Mouse (Mus musculus) kidney, adult 8-10 months (tissue): ENCODE results near the gene Tm6sf2.
A peak's percentile ranks its signal among the peaks of the same experiment; 100 is the strongest.
"Not testable (repeated sequence)": the region's sequence is repeated elsewhere in the genome, so short reads cannot be mapped to it uniquely, and the experiment has no call there.

Source experiments
- DNase-seq, 2 experiments: peaks; one replicate each; pipeline ENCODE4 v3.0.0; 2022

Tm6sf2 gene

GRCm38 (mm10) chr8:70072441-70073069 lies at the start of gene Tm6sf2:
Gene Tm6sf2 (plus strand): TSS chr8:70072924.
- DNase-seq: peak; percentile 64 to 72

GRCm38 (mm10) chr8:70023596-70023995 lies 49.1 kb upstream of the Tm6sf2 start:
- no peak for DNase-seq

- peak; percentile 82 to 83 for DNase-seq
Observed at GRCm38 (mm10) chr8:70026151-70026550, 46.6 kb upstream of the Tm6sf2 start.

- DNase-seq: no peak
Observed at GRCm38 (mm10) chr8:70030255-70030654, 42.5 kb upstream of the Tm6sf2 start.

- DNase-seq: no peak
Observed at GRCm38 (mm10) chr8:70037994-70038393, 34.7 kb upstream of the Tm6sf2 start.

GRCm38 (mm10) chr8:70041885-70042546 lies 30.7 kb upstream of the Tm6sf2 start:
- DNase-seq: peak; percentile 34 to 41

GRCm38 (mm10) chr8:70042583-70043455 lies 29.9 kb upstream of the Tm6sf2 start, which contains the start of the genes Mau2 and Sugp1:
Gene Mau2 (minus strand): TSS chr8:70042734.
Gene Sugp1 (plus strand): TSS chr8:70042813.
- DNase-seq: peak; percentile 94 to 97

- DNase-seq: peak in 1 of 2 experiments; percentile 39
Observed at GRCm38 (mm10) chr8:70043996-70044395, 28.7 kb upstream of the Tm6sf2 start.

GRCm38 (mm10) chr8:70049662-70050061 lies 23.1 kb upstream of the Tm6sf2 start:
- no peak for DNase-seq

GRCm38 (mm10) chr8:70050434-70050833 lies 22.3 kb upstream of the Tm6sf2 start:
- not testable (repeated sequence) for DNase-seq

GRCm38 (mm10) chr8:70057721-70058120 lies 15.0 kb upstream of the Tm6sf2 start:
- DNase-seq: no peak

GRCm38 (mm10) chr8:70071836-70072440 lies 786 bp upstream of the Tm6sf2 start:
- peak; percentile 10 to 39 for DNase-seq

- no peak for DNase-seq
Observed at GRCm38 (mm10) chr8:70073120-70073519, 396 bp downstream of the Tm6sf2 start.

GRCm38 (mm10) chr8:70073682-70074081 lies 958 bp downstream of the Tm6sf2 start:
- no peak for DNase-seq

GRCm38 (mm10) chr8:70081976-70082375 lies 9.3 kb downstream of the Tm6sf2 start:
- no peak for DNase-seq

- DNase-seq: peak; percentile 35 to 46
Observed at GRCm38 (mm10) chr8:70083285-70083684, 10.6 kb downstream of the Tm6sf2 start, which contains the start of gene Hapln4. Gene Hapln4 (plus strand): TSS chr8:70083457.

GRCm38 (mm10) chr8:70084191-70085065 lies 11.7 kb downstream of the Tm6sf2 start:
- DNase-seq: no peak

GRCm38 (mm10) chr8:70086151-70086550 lies 13.4 kb downstream of the Tm6sf2 start:
- no peak for DNase-seq

GRCm38 (mm10) chr8:70087237-70087636 lies 14.5 kb downstream of the Tm6sf2 start:
- DNase-seq: no peak

GRCm38 (mm10) chr8:70087836-70088650 lies 15.3 kb downstream of the Tm6sf2 start:
- DNase-seq: peak in 1 of 2 experiments; percentile 29
